Mouse (Mus musculus) Muller cell, postnatal 12 days (primary cell): ENCODE results near the gene Ifi204.
"Not testable (repeated sequence)": the region's sequence is repeated elsewhere in the genome, so short reads cannot be mapped to it uniquely, and the experiment has no call there.

Experiments used
- DNase-seq: peaks from one replicate; pipeline ENCODE4 v3.0.0-alpha.2; 2015; ENCODE audit errors: inconsistent ontology term

Ifi204 gene

DNA sequence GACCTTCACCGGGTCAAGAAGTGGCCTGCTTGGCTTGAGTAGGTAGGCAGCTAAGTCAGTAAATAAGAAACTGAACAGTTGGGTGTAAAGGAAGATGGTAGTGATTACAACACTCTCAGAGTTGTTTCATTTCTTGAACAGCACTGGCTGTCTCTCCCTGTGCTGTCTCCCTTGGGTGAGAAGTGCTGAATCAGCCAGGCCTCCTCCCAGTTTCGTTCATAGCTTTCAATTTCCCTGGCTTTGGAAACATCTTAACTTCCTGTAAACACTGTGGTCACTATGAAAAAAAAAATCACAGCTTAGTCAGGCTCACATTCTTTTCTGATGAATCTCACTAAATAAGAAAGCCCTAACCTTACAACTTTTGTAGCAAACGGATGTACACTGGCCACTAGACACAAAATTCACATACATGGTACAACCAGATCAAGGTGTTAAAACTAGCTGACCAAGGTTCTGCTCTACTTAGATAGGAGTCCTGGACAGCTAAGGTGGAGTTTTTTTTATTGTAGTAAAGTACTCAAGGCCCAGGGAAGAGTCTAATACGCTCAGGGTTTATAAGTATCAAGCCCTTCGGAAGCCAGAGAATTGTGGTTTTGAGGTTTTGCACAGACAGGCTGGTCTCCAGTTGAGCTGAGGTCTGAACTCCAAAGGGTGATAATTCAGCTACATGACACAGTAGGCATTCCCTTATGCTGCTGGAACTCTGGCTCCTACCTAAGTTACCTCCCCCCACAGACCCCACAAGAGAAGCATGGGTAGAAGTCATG, at the start of gene Ifi204:
Gene Ifi204 (minus strand): TSS at position 96 of the 770 bp plus-strand sequence.
- peak; percentile 84 for DNase-seq

DNA sequence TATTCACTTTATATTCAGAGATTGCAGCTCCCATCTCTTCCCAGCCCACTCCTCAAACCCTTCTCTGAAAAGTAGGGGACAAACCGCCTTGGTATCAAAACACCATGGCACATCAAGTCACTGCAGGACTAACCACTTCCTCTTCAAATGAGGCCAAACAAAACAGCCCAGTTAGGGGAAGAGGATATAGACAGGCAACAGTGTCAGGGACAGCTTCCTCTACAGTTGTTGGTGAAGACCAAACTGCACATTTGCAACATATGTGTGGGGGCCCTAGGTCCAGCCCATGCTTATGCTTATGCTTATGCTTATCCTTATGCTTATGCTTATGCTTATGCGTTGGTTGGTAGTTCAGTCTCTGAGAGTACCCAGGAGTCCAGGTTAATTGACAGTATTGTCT, 42.6 kb upstream of the Ifi204 start:
- not testable (repeated sequence) for DNase-seq

DNA sequence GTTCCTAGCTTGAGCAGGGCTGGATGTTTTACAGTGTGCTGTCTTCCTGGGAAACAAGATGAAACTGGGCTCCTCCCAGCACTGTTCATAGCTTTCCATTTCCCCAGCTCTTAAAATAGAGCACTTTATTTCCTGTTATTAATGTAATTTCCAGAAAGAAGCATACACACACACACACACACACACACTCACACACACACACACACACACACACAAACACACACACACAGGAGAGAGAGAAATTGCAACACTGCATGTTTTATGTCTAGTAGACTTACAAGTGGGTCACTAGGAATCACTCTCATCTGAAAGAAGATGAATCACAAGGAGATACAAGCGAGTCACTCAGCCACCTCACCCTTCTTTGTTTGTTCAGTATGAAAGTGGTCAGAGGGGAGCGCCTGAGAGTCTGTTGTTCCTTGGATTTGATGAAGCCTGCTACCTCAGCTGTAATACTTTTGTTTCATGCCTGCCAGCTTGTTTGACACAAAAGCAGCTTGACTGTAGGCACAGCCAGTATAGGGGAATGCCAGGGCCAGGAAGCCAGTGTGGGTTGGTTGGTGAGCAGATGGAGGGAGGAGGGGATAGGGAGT, 36.0 kb upstream of the Ifi204 start:
- peak; percentile 49 for DNase-seq

DNA sequence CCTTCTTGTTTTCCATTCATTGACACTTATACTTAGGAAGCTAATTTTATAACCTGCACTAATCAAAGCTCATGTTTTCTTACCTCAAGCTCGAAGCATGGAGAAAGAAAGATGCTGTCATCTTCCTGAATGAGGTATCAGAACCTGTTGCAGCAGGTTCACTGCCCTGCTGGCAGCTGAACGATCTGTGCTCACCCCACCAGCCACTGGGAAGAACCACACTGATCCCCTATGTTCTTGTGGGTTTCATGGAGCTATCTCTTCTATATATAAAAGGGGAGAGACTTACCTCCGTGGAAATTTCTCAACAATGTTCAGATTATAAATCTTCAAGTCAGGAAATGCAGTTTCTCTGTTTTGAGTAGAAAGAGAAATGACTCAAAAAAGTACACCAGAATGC, 35.5 kb upstream of the Ifi204 start:
- not testable (repeated sequence) for DNase-seq

DNA sequence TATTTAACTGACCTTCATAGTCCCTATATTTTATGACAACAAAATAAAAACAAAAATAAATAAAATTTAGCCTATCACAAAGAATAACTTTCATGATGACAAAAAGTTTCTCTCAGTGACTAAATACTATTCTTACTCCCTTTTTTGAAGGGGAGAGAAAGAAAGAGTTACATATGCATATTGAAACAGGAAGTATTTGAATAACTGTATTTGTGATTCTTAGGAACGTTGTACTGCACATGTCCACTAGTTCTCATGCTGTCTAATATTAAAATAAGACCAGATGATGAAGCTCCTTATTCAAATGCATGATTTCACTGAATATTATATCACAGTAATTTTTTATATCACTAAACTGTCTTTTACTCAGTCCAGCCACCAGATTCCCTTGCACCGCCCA, 35.0 kb upstream of the Ifi204 start:
- not testable (repeated sequence) for DNase-seq

DNA sequence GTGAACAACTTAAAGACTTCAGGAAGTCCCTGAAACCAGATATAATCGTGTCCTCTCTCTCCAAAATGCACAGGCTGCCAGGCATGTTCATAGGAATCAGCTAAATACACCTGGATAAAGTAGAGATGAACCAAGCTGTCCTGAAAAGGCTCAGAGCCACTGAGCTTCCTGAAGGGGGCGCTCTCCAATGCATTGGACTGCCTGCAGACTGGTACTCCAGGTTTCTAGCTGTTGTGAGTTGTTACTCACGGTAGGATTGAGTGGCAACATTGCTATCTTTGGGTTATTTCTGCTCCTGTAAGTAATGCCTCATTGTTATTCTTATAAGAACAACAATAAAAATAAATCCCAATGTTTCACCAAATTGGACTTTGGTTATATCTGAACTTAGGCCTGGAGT, 6.7 kb upstream of the Ifi204 start:
- not testable (repeated sequence) for DNase-seq

DNA sequence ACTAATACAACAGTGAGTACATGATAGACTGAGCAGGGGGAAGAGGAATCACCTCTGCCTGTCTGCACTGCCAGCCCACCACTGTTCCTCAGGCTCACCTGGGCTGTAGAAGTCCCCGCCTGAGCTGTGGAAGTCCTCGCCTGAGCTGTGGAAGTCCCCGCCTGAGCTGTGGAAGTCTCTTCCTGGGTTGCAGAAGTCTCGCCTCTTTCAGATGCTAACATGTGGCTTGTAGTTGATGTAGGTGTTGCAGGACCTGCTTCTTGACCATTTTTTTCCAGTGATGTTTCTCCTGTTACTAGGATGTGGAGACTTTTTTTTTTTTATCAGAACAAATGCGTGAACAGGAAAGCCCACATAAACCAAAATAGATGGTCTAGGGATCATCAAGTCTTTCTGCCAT, 6.7 kb downstream of the Ifi204 start:
- not testable (repeated sequence) for DNase-seq

DNA sequence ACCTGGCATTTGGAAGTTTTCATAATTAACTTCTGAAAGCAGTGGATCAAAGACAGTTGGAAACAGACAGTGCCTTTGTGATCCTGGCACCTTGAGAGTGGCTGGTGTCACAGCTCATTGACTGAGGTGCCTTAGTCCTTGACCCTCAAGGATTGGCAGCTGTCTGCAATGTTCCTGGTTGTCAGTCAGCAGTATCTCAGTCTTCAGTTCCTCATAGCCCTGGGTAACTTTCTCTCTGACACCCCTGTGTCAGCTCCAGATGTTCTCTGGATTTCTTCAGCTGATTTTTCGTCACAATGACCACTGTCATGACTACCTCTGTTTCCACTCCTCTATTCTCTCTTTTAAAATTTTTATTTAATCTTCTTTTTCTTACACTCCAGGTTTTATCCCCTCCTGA, 24.5 kb downstream of the Ifi204 start:
- no peak for DNase-seq

DNA sequence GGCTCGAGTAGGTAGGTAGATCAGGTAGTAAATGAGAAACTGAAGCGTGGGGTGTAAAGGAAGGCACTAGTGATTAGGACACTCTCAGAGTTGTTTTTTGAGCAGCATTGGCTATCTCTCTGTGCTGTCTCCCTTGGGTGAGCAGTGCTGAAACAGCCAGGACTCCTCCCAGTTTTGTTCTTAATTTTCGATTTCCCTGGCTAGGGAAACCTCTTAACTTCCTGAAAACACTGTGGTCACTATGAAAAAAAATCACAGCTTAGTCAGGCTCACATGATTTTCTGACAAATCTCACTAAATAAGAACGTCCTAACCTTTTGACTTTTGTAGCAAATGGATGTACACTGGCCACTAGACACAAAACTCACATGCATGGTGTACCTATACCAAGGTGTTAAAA, 25.1 kb downstream of the Ifi204 start, which contains the start of gene Ifi207:
Gene Ifi207 (minus strand): TSS at position 92 of the 400 bp plus-strand sequence.
- no peak for DNase-seq

DNA sequence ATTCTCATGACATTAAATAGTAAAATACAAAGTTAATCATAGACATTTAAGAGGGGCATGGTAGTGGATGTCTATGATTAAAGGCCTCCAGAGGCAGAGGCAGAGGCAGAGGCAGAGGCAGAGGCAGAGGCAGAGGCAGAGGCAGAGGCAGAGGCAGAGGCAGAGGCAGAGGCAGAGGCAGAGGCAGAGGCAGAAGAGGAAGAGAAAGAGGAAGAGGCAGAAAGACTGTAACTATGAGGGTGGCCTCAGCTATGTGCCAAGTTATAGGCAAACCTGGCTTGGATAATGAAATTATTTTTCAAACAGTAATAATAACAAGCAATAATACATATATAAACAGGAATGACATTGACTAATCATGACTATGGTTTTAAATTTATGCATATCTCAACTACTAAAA, 26.2 kb downstream of the Ifi204 start:
- no peak for DNase-seq

DNA sequence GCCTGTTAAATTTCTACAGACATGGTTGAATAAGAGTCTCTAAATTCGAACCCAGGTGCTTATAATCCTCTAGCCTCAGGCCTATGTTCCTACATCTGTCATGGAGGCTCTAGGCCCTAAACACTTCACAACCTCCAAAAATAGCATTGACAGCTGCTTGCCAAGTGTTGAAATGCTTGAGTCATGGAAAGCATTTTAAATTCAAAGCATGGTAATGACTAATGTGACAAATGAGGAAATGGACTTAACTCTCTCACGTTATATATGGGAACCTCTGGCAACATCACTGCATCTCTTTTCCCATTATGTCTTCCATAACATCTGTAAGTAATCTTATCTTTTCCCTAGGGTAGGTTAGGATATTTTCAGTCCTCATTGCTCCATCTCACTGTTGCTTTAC, 29.8 kb downstream of the Ifi204 start:
- DNase-seq: no peak

DNA sequence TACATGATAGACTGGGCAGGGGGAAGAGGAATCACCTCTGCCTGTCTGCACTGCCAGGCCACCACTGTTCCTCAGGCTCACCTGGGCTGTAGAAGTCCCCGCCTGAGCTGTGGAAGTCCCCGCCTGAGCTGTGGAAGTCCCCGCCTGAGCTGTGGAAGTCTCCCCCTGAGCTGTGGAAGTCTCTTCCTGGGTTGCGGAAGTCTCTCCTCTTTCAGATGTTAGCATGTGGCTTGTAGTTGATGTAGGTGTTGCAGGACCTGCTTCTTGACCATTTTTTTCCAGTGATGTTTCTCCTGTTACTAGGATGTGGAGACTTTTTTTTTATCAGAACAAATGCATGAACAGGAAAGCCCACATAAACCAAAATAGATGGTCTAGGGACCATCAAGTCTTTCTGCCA, 31.7 kb downstream of the Ifi204 start:
- DNase-seq: not testable (repeated sequence)

DNA sequence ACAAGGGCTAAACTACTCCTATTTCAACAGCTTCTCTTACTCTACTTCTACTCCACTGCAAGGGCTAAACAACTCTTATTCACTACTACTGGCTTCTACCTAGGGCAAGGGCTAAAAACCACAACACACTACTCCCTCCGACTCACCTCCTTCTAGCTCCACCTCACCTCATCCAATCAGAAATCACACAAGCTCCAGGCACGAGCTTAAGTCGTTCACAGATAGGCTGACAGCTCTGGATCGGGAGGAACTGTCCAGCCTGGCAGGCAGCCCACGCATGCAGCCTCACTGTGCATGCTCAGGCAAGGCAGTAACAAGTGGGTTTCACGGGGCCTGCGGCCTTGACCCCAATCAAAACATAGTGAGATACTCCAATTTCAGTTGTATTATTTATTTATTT, 33.5 kb downstream of the Ifi204 start:
- no peak for DNase-seq
